Mouse (Mus musculus) layer of hippocampus, adult 9-10 months (tissue): ENCODE results near the gene Anks1b.

Experiments
- DNase-seq: peaks from one replicate; pipeline ENCODE4 v3.0.0; 2022; ENCODE audit warnings: low spot score

Gene Anks1b

GRCm38 (mm10) chr10:90953103-90953709 lies 1079.9 kb downstream of the Anks1b start:
- no peak for DNase-seq

- no peak for DNase-seq
Measured at GRCm38 (mm10) chr10:90953821-90954220, 1080.5 kb downstream of the Anks1b start.

GRCm38 (mm10) chr10:90960374-90960773 lies 1087.1 kb downstream of the Anks1b start:
- DNase-seq, result no peak

GRCm38 (mm10) chr10:90964511-90964910 lies 1091.2 kb downstream of the Anks1b start:
- DNase-seq, result no peak

GRCm38 (mm10) chr10:90965671-90966315 lies 1092.5 kb downstream of the Anks1b start:
- no peak for DNase-seq

GRCm38 (mm10) chr10:90966821-90967220 lies 1093.5 kb downstream of the Anks1b start:
- DNase-seq, result peak; percentile 71

GRCm38 (mm10) chr10:90968247-90968646 lies 1094.9 kb downstream of the Anks1b start:
- no peak for DNase-seq

GRCm38 (mm10) chr10:90969355-90970174 lies 1096.3 kb downstream of the Anks1b start:
- DNase-seq, result no peak

GRCm38 (mm10) chr10:90970560-90970959 lies 1097.3 kb downstream of the Anks1b start:
- no peak for DNase-seq

GRCm38 (mm10) chr10:90974084-90974483 lies 1100.8 kb downstream of the Anks1b start:
- DNase-seq, result no peak

GRCm38 (mm10) chr10:90974491-90974890 lies 1101.2 kb downstream of the Anks1b start:
- no peak for DNase-seq

- no peak for DNase-seq
Measured at GRCm38 (mm10) chr10:90981811-90982210, 1108.5 kb downstream of the Anks1b start.

GRCm38 (mm10) chr10:90983046-90983445 lies 1109.7 kb downstream of the Anks1b start:
- no peak for DNase-seq

- DNase-seq, result no peak
Measured at GRCm38 (mm10) chr10:90990340-90990739, 1117.0 kb downstream of the Anks1b start.

- DNase-seq, result no peak
Measured at GRCm38 (mm10) chr10:90992237-90992636, 1118.9 kb downstream of the Anks1b start.

GRCm38 (mm10) chr10:90993869-90994268 lies 1120.6 kb downstream of the Anks1b start:
- no peak for DNase-seq

GRCm38 (mm10) chr10:90999899-91000298 lies 1126.6 kb downstream of the Anks1b start:
- no peak for DNase-seq

- peak; percentile 35 for DNase-seq
Measured at GRCm38 (mm10) chr10:91001421-91001820, 1128.1 kb downstream of the Anks1b start.

- no peak for DNase-seq
Measured at GRCm38 (mm10) chr10:91005858-91006538, 1132.7 kb downstream of the Anks1b start.
